Mouse (Mus musculus) heart, adult 9 months (tissue): ENCODE results near the gene Caskin1.
"Not testable (repeated sequence)": the region's sequence is repeated elsewhere in the genome, so short reads cannot be mapped to it uniquely, and the experiment has no call there.

Experiments
- DNase-seq, 2 experiments: peaks; one replicate each; pipeline ENCODE4 v3.0.0; 2022; ENCODE audit warnings: low spot score in 2 of 2

Caskin1 gene

GRCm38 (mm10) chr17:24488186-24488661 is at the start of gene Caskin1:
Gene Caskin1, plus strand, starts transcription at chr17:24488601.
- DNase-seq, result no peak

DNA sequence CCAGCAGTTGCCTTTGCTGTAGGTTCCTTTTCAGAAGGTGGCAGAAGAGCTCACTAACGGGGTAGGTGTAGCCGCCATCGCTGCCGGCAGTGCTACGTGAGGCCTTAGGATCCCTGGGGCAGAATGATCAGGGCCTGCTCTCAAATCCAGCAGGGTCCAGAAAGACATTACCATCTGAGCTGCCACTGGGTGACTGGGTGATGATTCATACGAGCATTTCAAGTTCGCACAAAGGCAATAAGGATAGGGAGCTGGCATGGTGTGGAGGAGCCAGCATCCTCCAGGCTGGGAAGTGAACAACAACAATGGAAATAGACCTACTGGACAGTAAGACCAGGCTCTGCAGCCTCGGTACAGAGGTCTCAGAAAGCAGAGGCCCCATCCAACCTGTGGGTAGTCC is 48.0 kb upstream of the Caskin1 start:
- no peak for DNase-seq

GRCm38 (mm10) chr17:24441148-24441547 is 47.3 kb upstream of the Caskin1 start:
- no peak for DNase-seq

GRCm38 (mm10) chr17:24442107-24442506 is 46.3 kb upstream of the Caskin1 start:
- no peak for DNase-seq

DNA sequence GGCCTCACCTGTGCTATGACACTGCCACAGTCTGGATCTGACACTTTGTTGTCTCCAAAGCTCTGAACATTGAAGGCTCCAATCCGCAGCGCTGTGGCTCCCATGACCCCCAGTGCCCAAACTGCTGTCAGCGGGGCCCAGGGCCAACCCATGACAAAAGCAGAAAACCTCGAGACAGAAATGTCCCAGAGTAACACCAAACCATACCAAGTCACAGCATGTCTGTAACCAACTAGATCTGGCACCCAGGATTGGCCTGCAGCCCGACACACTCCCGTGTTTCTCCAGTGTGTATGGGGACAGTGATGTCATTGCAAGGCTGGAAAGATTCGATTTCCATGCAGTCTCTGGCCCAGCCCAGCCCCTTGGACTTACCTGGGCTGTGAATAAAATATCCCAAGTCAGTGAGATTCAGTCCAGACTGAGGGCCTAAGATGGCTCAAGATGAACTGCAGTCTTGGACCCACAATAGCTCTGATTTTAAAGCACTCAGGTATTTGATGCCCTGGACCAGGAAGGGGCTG is 45.7 kb upstream of the Caskin1 start, which contains the start of gene Dnase1l2:
Gene Dnase1l2, minus strand, starts transcription at position 474 of the 524 bp plus-strand sequence.
- no peak for DNase-seq

DNA sequence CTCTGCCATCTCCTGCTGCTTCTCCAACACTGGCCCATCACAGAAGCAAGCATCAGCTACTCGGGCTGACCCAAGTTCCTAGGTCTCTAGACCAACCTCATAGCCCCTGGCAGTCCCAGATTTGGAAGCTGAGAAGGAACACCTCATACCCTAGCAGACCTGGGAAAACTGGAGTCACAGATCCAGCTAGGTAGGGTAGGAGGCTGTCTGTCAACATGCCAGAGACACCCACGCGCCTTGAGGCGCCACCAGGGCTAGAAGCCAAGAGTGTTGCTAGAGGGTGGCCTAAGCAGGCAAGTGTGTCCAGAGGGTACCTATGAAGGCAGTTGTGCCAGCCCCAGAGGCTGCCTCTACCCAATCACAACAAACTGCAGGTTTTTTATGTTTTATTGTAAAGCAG is 45.0 kb upstream of the Caskin1 start:
- DNase-seq, result no peak

DNA sequence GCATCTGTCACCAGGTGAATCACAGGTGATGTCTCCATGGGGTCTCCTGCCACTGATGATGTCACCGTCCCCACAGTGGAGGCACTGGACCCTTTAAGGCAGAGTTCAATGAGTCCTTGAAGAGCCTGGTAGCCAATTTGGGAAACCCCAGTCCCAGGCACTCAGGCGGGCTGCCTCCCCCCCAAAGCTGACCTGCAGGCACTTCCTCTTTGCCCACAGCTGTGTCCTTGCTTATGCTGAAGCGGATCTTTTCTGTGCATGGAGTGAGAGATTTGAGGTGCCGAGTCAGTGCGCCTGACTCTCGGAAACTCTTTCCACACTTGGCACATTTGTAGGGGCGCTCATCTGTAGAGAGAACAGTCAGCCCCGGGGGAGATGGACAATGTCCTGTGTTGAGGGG is 41.8 kb upstream of the Caskin1 start:
- no peak for DNase-seq

- DNase-seq, result no peak
Measured at GRCm38 (mm10) chr17:24449507-24449906, 38.9 kb upstream of the Caskin1 start.

DNA sequence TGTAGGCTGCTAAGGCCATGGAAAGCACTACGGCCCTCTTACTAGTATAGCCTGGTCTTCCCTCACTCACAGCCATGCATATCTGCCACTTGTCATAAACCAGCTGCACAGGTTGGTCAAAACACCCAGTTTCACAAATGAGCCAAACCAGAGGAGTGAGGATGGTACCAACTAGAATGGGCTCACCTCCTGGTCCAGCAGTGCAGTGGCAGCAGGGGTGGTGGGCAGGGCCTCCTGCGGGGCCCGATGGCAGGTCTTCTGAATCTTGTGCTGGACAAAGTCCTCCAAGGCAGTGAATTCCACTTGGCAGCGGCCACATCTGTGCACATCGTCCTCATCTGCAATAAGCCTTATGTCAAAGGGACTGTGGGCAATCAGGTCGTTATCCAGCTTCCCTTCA is 37.2 kb upstream of the Caskin1 start:
- DNase-seq, result no peak

GRCm38 (mm10) chr17:24453372-24453771 is 35.0 kb upstream of the Caskin1 start:
- DNase-seq, result no peak

GRCm38 (mm10) chr17:24454218-24454755 is 34.1 kb upstream of the Caskin1 start:
- DNase-seq, result no peak

DNA sequence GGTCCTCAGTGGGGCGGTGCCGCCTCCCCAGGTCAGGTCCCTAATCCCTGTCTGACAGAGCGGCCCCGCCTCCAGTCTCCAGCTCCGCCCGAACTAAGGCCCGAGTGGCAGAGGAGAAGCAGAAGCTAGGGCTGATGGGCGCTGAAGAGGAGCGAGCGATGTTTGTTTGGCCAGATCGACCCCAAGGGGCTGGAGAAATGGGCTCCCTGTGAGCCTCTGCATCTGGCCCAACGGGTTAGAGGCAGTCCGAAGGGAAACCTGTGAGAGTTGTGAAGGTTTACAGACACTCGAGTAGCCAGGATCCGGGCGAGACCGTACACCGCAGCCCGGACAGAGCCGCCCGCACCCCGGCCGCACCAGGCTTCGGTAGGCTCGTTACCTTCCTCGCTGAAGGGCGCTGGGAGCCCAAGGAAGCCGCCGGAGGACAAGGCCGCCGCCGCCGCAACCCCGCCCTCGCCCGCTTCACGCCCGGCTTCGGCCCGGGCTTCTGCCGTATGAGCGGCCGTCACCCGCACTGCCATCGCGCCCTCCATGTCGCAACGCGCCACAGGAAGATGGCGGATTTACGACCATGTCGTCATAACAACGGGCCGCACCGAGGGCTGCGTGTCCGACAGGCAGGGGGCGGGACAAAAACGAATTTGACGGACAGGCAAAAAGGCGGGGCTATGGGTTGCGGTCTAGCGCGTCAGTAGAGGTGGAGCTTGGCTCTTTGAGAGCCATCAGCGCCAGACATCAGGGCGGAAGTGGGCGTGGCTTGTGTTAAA is 33.5 kb upstream of the Caskin1 start:
- DNase-seq, result peak; percentile 99

DNA sequence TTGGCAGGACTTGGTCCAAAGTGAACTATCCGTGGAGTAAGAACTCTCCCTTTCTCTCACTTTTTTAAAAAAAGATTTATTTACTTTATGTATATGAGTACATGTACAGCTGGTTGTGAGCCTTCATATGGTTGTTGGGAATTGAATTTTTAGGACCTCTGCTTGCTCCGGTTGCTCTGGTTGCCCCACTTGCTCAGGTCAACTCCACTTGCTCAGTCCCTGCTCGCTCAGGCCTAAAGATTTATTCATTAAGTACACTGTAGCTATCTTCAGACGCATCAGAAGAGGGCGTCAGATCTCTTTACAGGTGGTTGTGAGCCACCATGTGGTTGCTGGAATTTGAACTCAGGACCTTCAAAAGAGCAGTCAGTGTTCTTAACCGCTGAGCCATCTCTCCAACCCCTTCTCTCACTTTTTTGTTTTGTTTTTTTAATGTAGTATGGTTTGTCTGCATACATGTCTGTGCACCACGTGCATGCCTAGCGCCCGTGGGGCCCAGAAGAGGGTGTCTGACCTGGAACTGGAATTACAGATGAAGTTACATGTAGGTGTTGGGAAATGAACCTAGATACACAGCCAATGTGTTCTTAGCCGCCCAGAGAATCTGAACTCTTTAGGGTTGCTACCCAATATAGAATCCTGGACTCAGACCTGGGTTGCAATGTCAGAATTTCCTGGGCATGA is 32.7 kb upstream of the Caskin1 start:
- not testable (repeated sequence) for DNase-seq

GRCm38 (mm10) chr17:24461580-24461979 is 26.8 kb upstream of the Caskin1 start:
- no peak for DNase-seq

DNA sequence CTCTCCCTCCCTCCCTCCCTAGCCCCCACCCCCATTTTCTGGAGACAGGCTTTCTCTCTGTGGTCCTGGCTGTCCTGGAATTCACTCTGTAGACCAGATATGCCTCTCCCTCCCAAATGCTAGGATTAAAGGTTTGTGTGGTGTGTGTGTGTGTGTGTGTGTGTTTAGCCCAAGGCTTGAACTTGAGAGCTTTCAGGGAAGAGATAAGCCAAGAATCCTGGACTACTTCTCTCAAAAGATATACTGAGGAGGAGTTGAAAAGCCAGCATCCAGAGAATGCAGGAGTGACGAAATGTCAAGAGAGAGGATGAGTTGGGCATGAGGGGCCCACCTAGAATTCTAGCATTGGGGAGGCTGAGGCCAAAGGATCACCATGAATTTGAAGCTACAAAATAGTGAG is 25.5 kb upstream of the Caskin1 start:
- DNase-seq, result no peak

- DNase-seq, result no peak
Measured at GRCm38 (mm10) chr17:24463374-24464133, 24.8 kb upstream of the Caskin1 start.

DNA sequence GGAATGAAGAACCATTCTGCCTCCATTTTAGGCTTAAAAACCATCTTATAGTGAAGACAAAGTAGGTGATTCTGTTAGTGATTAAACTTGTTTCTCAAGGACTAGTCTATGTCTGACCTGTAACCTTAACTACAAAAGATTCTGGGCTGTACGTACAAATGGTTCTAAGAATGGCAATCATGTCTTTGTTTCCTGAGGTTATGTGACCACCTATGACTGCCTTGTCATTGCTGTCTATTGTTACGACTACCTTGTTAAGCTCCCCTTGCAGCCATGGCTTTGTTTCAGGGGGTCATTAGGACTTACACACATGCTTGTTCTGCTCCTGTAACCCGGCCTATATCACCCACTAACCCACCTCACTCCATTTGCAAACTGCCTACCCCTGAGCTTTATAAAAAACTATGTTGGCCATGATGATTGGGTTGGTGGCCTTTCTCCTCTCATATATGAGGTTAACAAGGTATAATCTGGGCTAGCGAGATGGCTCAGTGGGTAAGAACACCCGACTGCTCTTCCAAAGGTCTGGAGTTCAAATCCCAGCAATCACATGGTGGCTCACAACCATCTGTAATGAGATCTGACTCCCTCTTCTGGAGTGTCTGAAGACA is 19.7 kb upstream of the Caskin1 start:
- DNase-seq, result no peak

GRCm38 (mm10) chr17:24469336-24469909 is 19.0 kb upstream of the Caskin1 start:
- DNase-seq, result no peak

DNA sequence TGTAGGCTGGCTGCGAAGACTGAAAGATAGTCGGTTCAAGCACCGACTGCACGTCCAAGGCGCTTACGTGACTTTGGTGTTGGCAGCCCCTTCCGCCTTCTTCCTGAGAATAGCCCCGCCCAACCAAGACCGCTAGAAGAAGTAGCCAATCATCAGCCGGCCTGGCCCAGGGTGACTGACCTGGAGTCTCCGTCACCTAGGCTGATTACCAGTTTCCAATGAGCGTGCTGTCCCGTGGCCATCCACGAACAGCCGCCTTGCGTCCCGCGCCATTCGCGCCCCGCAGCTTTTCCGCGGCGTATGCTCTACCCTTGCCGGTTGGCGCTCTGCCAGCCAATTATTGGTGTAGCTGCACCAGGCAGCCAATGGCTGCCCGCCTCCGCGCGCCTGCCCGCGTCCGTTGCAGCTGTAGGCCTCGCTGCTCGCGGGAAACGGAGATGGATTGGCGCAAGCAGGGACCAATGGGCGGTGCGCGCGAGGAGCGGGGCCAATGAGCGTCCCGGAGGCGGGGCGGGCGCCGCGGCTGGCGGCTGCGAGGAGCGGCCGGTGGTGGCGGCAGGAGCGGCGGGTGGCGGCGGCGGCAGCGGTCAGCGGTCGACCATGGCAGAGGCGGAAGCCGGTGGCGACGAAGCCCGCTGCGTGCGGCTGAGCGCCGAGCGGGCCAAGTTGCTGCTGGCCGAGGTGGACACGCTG is 18.3 kb upstream of the Caskin1 start, which contains the start of the genes E4f1 and Pgp:
Gene E4f1, minus strand, starts transcription at position 404 of the 693 bp plus-strand sequence.
Gene Pgp, plus strand, starts transcription at position 483 of the 693 bp plus-strand sequence.
- peak; percentile 99 for DNase-seq
